In the genomic region with DNA sequence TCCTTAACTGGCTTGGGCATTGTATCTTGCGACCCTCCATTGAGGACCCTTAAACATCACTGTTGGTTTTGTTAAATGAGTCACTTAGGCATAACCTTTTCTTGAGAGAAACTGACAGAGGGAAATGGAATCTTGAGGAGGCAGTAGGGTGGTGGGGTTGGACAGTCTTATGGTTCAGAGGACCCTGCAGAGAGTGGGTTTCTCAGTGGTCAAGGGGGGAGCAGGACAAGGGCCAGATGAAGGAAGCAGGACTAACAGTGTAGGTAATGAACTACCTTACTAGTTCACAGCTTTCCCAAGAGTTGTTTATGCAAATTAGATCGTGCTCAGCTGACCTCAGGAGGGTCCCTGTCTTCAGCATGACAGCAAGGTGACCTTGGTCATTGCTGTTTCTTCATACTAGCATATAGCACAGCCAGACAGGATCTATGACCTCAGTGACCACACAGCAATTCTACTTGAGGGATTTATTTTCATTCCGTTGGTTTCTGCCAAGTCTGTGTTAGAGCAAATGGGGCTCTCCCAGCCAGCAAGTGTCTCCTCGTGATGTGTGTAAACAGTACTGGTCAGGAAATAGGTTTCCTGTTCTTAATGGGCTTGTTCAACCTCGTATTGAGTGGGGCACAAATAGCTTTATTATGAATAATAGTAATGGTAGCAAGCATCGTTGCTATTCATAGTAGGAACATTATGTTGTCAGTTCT, we compare ENCODE assay signal across 11 mouse cellular contexts.
A peak's percentile ranks its signal among the peaks of the same experiment; 100 is the strongest.
DNase-seq lines count a peak whose midpoint lies in the region; ATAC-seq and TF ChIP-seq lines count a peak whose summit lies in the region.
"Had no signal": no experiment of that assay in that cellular context is flagged by ENCODE, and none has a peak within 500 bp of the region (broad histone marks: within the 10 kb centered on the region; RNA-seq: fewer than 3 reads in every experiment).

No protein-coding gene starts in this region.

- no peak for ATAC-seq in lung, postnatal 0 days
- no peak for ATAC-seq in megakaryocyte progenitor cell, adult 5-6 weeks (replicated peaks; ENCODE audit: poor library complexity)
- ATAC-seq: inflammation-experienced regulatory T-cells, adult 6 months had no signal

- no peaks in the 10 kb centered on the region for H3K36me3 ChIP-seq in CH12.LX (replicated peaks in 1 of 2; ENCODE audit: control insufficient read depth in 1 of 2, insufficient read depth in 1 of 2, low read length in 1 of 2)
- no peaks in the 10 kb centered on the region for H3K36me3 ChIP-seq in lung, postnatal 0 days (ENCODE audit: insufficient read depth, low read length)
- H3K36me3 ChIP-seq: G1E; lung, embryonic 15.5 days had no signal

- TF ChIP-seq CTCF in CH12.LX (conservative IDR thresholded peaks at IDR 0.05 in 1 of 2, IDR thresholded peaks at IDR 0.05 in 1 of 2; ENCODE audit: low read depth in 2 of 2, low read length in 2 of 2) = no peak
- TF ChIP-seq CTCF in lung, postnatal 0 days (IDR thresholded peaks at IDR 0.05) = no peak

- 36% methylated on average over 6 of the region's 6 CpGs for WGBS in lung, postnatal 0 days

- no peaks in the 10 kb centered on the region for H3K9me3 ChIP-seq in CH12.LX (replicated peaks; ENCODE audit: low read length)
- no peaks in the 10 kb centered on the region for H3K9me3 ChIP-seq in lung, postnatal 0 days (ENCODE audit: low read length)
- H3K9me3 ChIP-seq: G1E; lung, embryonic 15.5 days had no signal

- peak overlapping the region; percentile 30 for H3K4me2 ChIP-seq in CH12.LX (ENCODE audit: insufficient read depth, low read depth, poor library complexity, severe bottlenecking)
- no peak overlapping the region for H3K4me2 ChIP-seq in lung, postnatal 0 days (replicated peaks; ENCODE audit: low read depth, low read length)

- H3K4me1 ChIP-seq in CH12.LX (ENCODE audit: control insufficient read depth in 1 of 2, insufficient read depth in 2 of 2) = peaks cover 8 to 19% of the 10 kb centered on the region in 2 experiments; a peak in 3 of 4 replicates
- H3K4me1 ChIP-seq in lung, postnatal 0 days (ENCODE audit: insufficient read depth, low read depth, low read length) = no peaks in the 10 kb centered on the region

- no peaks in the 10 kb centered on the region for H3K27me3 ChIP-seq in CH12.LX (replicated peaks)
- H3K27me3 ChIP-seq in lung, postnatal 0 days (replicated peaks; ENCODE audit: insufficient read depth, low read length) = no peaks in the 10 kb centered on the region
- H3K27me3 ChIP-seq: lung, embryonic 15.5 days had no signal

- TF ChIP-seq RAD21 in CH12.LX (IDR thresholded peaks at IDR 0.05; ENCODE audit: low read depth, low read length) = no peak

- no peak overlapping the region for H3K27ac ChIP-seq in CH12.LX (ENCODE audit: insufficient read depth, low read depth)
- no peak overlapping the region for H3K27ac ChIP-seq in lung, postnatal 0 days (ENCODE audit: low read length)
- H3K27ac ChIP-seq: lung, embryonic 15.5 days had no signal

- DNase-seq in embryo, embryonic 10 days (ENCODE audit: low spot score) = peak; percentile 4
- DNase-seq in embryo, embryonic 11 days = no peak
- peak; percentile 43 for DNase-seq in CH12.LX (ENCODE audit: extremely low read depth)
- peak; percentile 29 for DNase-seq in kidney, adult 9 months
- DNase-seq in lung, postnatal 0 days (ENCODE audit: low spot score) = peak; percentile 18
- DNase-seq in urinary bladder, postnatal 14 days (ENCODE audit: low spot score) = no peak
- no peak for DNase-seq in urinary bladder, adult 18-20 months (ENCODE audit: low spot score in 2 of 2)

- no peaks in the 10 kb centered on the region for H3K79me2 ChIP-seq in CH12.LX (replicated peaks; ENCODE audit: control insufficient read depth, extremely low read depth, insufficient read depth, poor library complexity, severe bottlenecking)

- TF ChIP-seq POLR2A in CH12.LX (IDR thresholded peaks at IDR 0.05; ENCODE audit: low read depth, low read length) = no peak

- dilution Hi-C loops in CH12.LX (cut with MboI; ENCODE audit: extremely low pct_ligation_motif_present, extremely low pct_unique_long_range_greater_than_20kb, low sequenced_read_pairs) = no loop called here

- no peak for TF ChIP-seq EP300 in CH12.LX (IDR thresholded peaks at IDR 0.05; ENCODE audit: low read length)
- TF ChIP-seq EP300 in lung, postnatal 0 days (IDR thresholded peaks at IDR 0.05) = no peak

- H3K9ac ChIP-seq in CH12.LX (ENCODE audit: insufficient read depth, low read depth) = no peak overlapping the region
- H3K9ac ChIP-seq in lung, postnatal 0 days (replicated peaks; ENCODE audit: low read depth) = no peak overlapping the region
- H3K9ac ChIP-seq: lung, embryonic 15.5 days had no signal

- in situ Hi-C loops in CH12.LX (cut with MboI; ENCODE audit: low pct_ligation_motif_present, low pct_unique_long_range_greater_than_20kb, low sequenced_read_pairs) = loop anchor here (5.0 to 25.0 kb wide), 3 partner anchors 115 to 695 kb away; no protein-coding TSS in a partner anchor

- no peak overlapping the region for H3K4me3 ChIP-seq in CH12.LX (replicated peaks in 1 of 3; ENCODE audit: low read depth in 2 of 3, low read length in 2 of 3, poor library complexity in 1 of 3)
- H3K4me3 ChIP-seq in lung, postnatal 0 days (ENCODE audit: low read depth, low read length) = no peak overlapping the region

TF ChIP-seq in CH12.LX, 34 proteins besides CTCF, POLR2A, EP300 and RAD21:
- peak; percentile 75 for TF ChIP-seq BHLHE40 (IDR thresholded peaks at IDR 0.05; ENCODE audit: low read depth, low read length)
- no peak for TF ChIP-seq ZMIZ1 (IDR thresholded peaks at IDR 0.05; ENCODE audit: low read depth, low read length)

Comparison
In these comparisons a context has a peak if more than half of its experiments do, and no peak if none do; other contexts are left out.
1. DNase-seq: peak in embryo, embryonic 10 days (single experiment), CH12.LX (single experiment), kidney, adult 9 months (single experiment) and lung, postnatal 0 days (single experiment); none in embryo, embryonic 11 days (single experiment), urinary bladder, postnatal 14 days (single experiment) and urinary bladder, adult 18-20 months (0 of 2).